Mouse (Mus musculus) midbrain, embryonic 11.5 days (tissue): ENCODE data around the gene Mllt1. TPM values are rescaled to one million over a fixed set of nuclear protein-coding genes. Genes with fewer than 3 reads are reported as not detected.

Source experiments
- ATAC-seq: fragments of 200-750 bp; cut with Nextera tagmentation; 2 replicates; pipeline ENCODE4 v1.8.0; 2017; ENCODE audit warnings: moderate TSS enrichment, moderate library complexity; ENCODE audit not compliant: low FRiP score
- DNase-seq: peaks from one replicate; pipeline ENCODE4 v3.0.0; 2015; ENCODE audit warnings: low spot score; ENCODE audit errors: missing footprints
- H3K27ac ChIP-seq: fragments of 300-500 bp; sonication (generic); 2 replicates; pipeline ENCODE4 v1.5.1; 2014; ENCODE audit warnings: low read depth, low read length
- H3K27me3 ChIP-seq: fragments of 300-500 bp; sonication (generic); 2 replicates; pipeline ENCODE4 v1.6.1; 2014; ENCODE audit warnings: mild to moderate bottlenecking, low read length, moderate library complexity, mixed read lengths; ENCODE audit not compliant: control insufficient read depth, insufficient read depth
- H3K36me3 ChIP-seq: fragments of 300-500 bp; sonication (generic); 2 replicates; pipeline ENCODE4 v1.6.1; 2014; ENCODE audit warnings: mild to moderate bottlenecking, low read length, moderate library complexity, mixed read lengths; ENCODE audit not compliant: control insufficient read depth, insufficient read depth
- H3K4me1 ChIP-seq: fragments of 300-500 bp; sonication (generic); 2 replicates; pipeline ENCODE4 v1.6.1; 2014; ENCODE audit warnings: low read length; ENCODE audit not compliant: control insufficient read depth, insufficient read depth
- H3K4me2 ChIP-seq: fragments of 300-500 bp; sonication (generic); 2 replicates; pipeline ENCODE4 v1.6.1; 2014; ENCODE audit warnings: mild to moderate bottlenecking, moderate library complexity
- H3K4me3 ChIP-seq: fragments of 300-500 bp; sonication (generic); 2 replicates; pipeline ENCODE4 v1.5.1; 2014; ENCODE audit warnings: low read depth, low read length
- H3K9ac ChIP-seq: fragments of 300-500 bp; sonication (generic); 2 replicates; pipeline ENCODE4 v1.6.1; 2014; ENCODE audit warnings: low read length
- H3K9me3 ChIP-seq: fragments of 300-500 bp; sonication (generic); 2 replicates; pipeline ENCODE4 v1.6.1; 2016; ENCODE audit warnings: low read length; ENCODE audit not compliant: control insufficient read depth
- WGBS: fragments of 180-500 bp; shearing (Covaris S2); extraction: QIAGEN DNeasy Blood & Tissue Kit; methylation state at CpG from one replicate; pipeline ENCODE4 v1.1.7; 2014; 5-methylcytosine and 5-hydroxymethylcytosine counted together
- polyA plus RNA-seq: library from polyadenylated mRNA; unstranded; fragments of >200 nt; fragmentation: Nextera tagmentation; extraction: Ambion mirVana; gene quantifications from 2 replicates; pipeline ENCODE4 v1.2.1, GENCODE M21; 2014

The Mllt1 gene
- polyA plus RNA-seq, 1 experiment from 2014 or later = 29.0 TPM

- Histone ChIP-seq H3K9me3 (no peaks in the 10 kb centered on the region), H3K27me3 (no peaks in the 10 kb centered on the region), H3K4me3 (no peak overlapping the region), H3K4me2 (no peak overlapping the region), H3K4me1 (no peaks in the 10 kb centered on the region), H3K36me3 (peaks cover 28% of the 10 kb centered on the region), H3K27ac (no peak overlapping the region), H3K9ac (no peak overlapping the region)
- WGBS = 83% methylated on average over 5 of the region's 5 CpGs
- ATAC-seq = no peak
- peak; percentile 69 for DNase-seq
Observed at GRCm38 (mm10) chr17:56902698-56903097, 32.5 kb downstream of the Mllt1 start.

- Histone ChIP-seq H3K4me1 (peaks cover 6% of the 10 kb centered on the region), H3K27me3 (no peaks in the 10 kb centered on the region), H3K9me3 (no peaks in the 10 kb centered on the region), H3K27ac (no peak overlapping the region), H3K9ac (no peak overlapping the region), H3K4me3 (no peak overlapping the region), H3K4me2 (no peak overlapping the region), H3K36me3 (peaks cover 51% of the 10 kb centered on the region)
- 88% methylated on average over 7 of the region's 7 CpGs for WGBS
- DNase-seq (peak; percentile 91), ATAC-seq (peak; percentile 71)
Observed at GRCm38 (mm10) chr17:56897630-56898195, 37.5 kb downstream of the Mllt1 start.

- Histone ChIP-seq H3K36me3 (peaks cover 55% of the 10 kb centered on the region), H3K4me2 (no peak overlapping the region), H3K4me1 (peaks cover 6% of the 10 kb centered on the region), H3K9me3 (no peaks in the 10 kb centered on the region), H3K27ac (0 out of 2 replicates have a peak overlapping the region, but pooled peaks have one; percentile 40), H3K9ac (no peak overlapping the region), H3K27me3 (no peaks in the 10 kb centered on the region), H3K4me3 (no peak overlapping the region)
- WGBS = 90% methylated on average over 6 of the region's 6 CpGs
- ATAC-seq (peak; percentile 35; the same call in 1 of the 2 replicates), DNase-seq (no peak)
Observed at GRCm38 (mm10) chr17:56896513-56897129, 38.6 kb downstream of the Mllt1 start.

GRCm38 (mm10) chr17:56895368-56895918, 39.8 kb downstream of the Mllt1 start:
- Histone ChIP-seq H3K9me3 (no peaks in the 10 kb centered on the region), H3K4me2 (no peak overlapping the region), H3K36me3 (peaks cover 52% of the 10 kb centered on the region), H3K4me1 (peaks cover 6% of the 10 kb centered on the region), H3K27me3 (no peaks in the 10 kb centered on the region), H3K4me3 (no peak overlapping the region), H3K27ac (no peak overlapping the region), H3K9ac (no peak overlapping the region)
- ATAC-seq = no peak
- no peak for DNase-seq
- WGBS = 94% methylated on average over 9 of the region's 9 CpGs

- Histone ChIP-seq H3K4me3 (no peak overlapping the region), H3K27ac (no peak overlapping the region), H3K27me3 (no peaks in the 10 kb centered on the region), H3K36me3 (peaks cover 29% of the 10 kb centered on the region), H3K9me3 (no peaks in the 10 kb centered on the region), H3K4me2 (no peak overlapping the region), H3K9ac (no peak overlapping the region), H3K4me1 (no peaks in the 10 kb centered on the region)
- whole genome bisulfite sequencing = 99% methylated on average over 2 of the region's 2 CpGs
- no peak for DNase-seq
- no peak for ATAC-seq
Observed at GRCm38 (mm10) chr17:56890018-56890417, 45.2 kb downstream of the Mllt1 start.

GRCm38 (mm10) chr17:56888050-56888449, 47.2 kb downstream of the Mllt1 start:
- no peak overlapping the region for H3K4me3 ChIP-seq
- H3K36me3 ChIP-seq = peaks cover 15% of the 10 kb centered on the region; the same call in 1 of the 2 replicates
- 93% methylated on average over 2 of the region's 3 CpGs for WGBS

GRCm38 (mm10) chr17:56884809-56885208, 50.4 kb downstream of the Mllt1 start:
- H3K4me1 ChIP-seq = no peaks in the 10 kb centered on the region
- H3K9ac ChIP-seq = no peak overlapping the region
- no peaks in the 10 kb centered on the region for H3K27me3 ChIP-seq
- no peaks in the 10 kb centered on the region for H3K9me3 ChIP-seq
- no peaks in the 10 kb centered on the region for H3K36me3 ChIP-seq
- ATAC-seq (no peak), DNase-seq (no peak)
- 90% methylated on average over 17 of the region's 17 CpGs for WGBS
- no peak overlapping the region for H3K4me2 ChIP-seq
- H3K4me3 ChIP-seq = no peak overlapping the region
- H3K27ac ChIP-seq = no peak overlapping the region

More at GRCm38 (mm10) chr17:56888050-56888449, 47.2 kb downstream of the Mllt1 start:
- DNase-seq = no peak
- Histone ChIP-seq H3K9ac (no peak overlapping the region), H3K27ac (no peak overlapping the region), H3K4me1 (no peaks in the 10 kb centered on the region), H3K27me3 (no peaks in the 10 kb centered on the region), H3K4me2 (no peak overlapping the region), H3K9me3 (no peaks in the 10 kb centered on the region)
- no peak for ATAC-seq

GRCm38 (mm10) chr17:56884331-56884730, 50.9 kb downstream of the Mllt1 start:
- H3K4me3 ChIP-seq = no peak overlapping the region
- no peaks in the 10 kb centered on the region for H3K27me3 ChIP-seq
- no peaks in the 10 kb centered on the region for H3K36me3 ChIP-seq
- H3K9me3 ChIP-seq = no peaks in the 10 kb centered on the region
- no peak overlapping the region for H3K9ac ChIP-seq
- DNase-seq (no peak), ATAC-seq (no peak)
- 89% methylated on average over 5 of the region's 5 CpGs for WGBS
- H3K4me2 ChIP-seq = no peak overlapping the region
- H3K4me1 ChIP-seq = no peaks in the 10 kb centered on the region
- no peak overlapping the region for H3K27ac ChIP-seq

GRCm38 (mm10) chr17:56883612-56884011, 51.6 kb downstream of the Mllt1 start:
- Histone ChIP-seq H3K9ac (no peak overlapping the region), H3K9me3 (no peaks in the 10 kb centered on the region), H3K4me3 (no peak overlapping the region), H3K27me3 (no peaks in the 10 kb centered on the region), H3K4me1 (no peaks in the 10 kb centered on the region), H3K36me3 (no peaks in the 10 kb centered on the region), H3K27ac (no peak overlapping the region), H3K4me2 (no peak overlapping the region)
- DNase-seq = no peak
- no peak for ATAC-seq
- 52% methylated on average over 17 of the region's 17 CpGs for WGBS
